Mouse (Mus musculus) forebrain, embryonic 16.5 days (tissue): ENCODE data around the gene Mob4. TPM values are rescaled to one million over a fixed set of nuclear protein-coding genes. Genes with fewer than 3 reads are reported as not detected.

Experiments
- ATAC-seq: fragments of 200-750 bp; cut with Nextera tagmentation; 2 replicates; pipeline ENCODE4 v1.8.0; 2017; ENCODE audit warnings: mild to moderate bottlenecking, moderate library complexity
- H3K27ac ChIP-seq: fragments of 300-500 bp; sonication (generic); 2 replicates; pipeline ENCODE4 v1.5.1; 2014; ENCODE audit warnings: low read length, control low read depth
- H3K27me3 ChIP-seq: fragments of 300-500 bp; sonication (generic); replicated peaks from 2 replicates; pipeline ENCODE4 v1.6.1; 2014; ENCODE audit warnings: low read length; ENCODE audit not compliant: control insufficient read depth, insufficient read depth
- H3K36me3 ChIP-seq: fragments of 300-500 bp; sonication (generic); 2 replicates; pipeline ENCODE4 v1.6.1; 2014; ENCODE audit not compliant: control insufficient read depth, insufficient read depth
- H3K4me1 ChIP-seq: fragments of 300-500 bp; sonication (generic); replicated peaks from 2 replicates; pipeline ENCODE4 v1.6.1; 2014; ENCODE audit warnings: low read length; ENCODE audit not compliant: control insufficient read depth, insufficient read depth
- H3K4me2 ChIP-seq: fragments of 300-500 bp; sonication (generic); 2 replicates; pipeline ENCODE4 v1.6.1; 2014; ENCODE audit warnings: mild to moderate bottlenecking, low read length, control low read depth
- H3K4me3 ChIP-seq: fragments of 300-500 bp; sonication (generic); replicated peaks from 2 replicates; pipeline ENCODE4 v1.5.1; 2014; ENCODE audit warnings: mild to moderate bottlenecking, low read length, control low read depth
- H3K9ac ChIP-seq: fragments of 300-500 bp; sonication (generic); replicated peaks from 2 replicates; pipeline ENCODE4 v1.6.1; 2014; ENCODE audit warnings: low read depth, low read length, control low read depth
- H3K9me3 ChIP-seq: fragments of 300-500 bp; sonication (generic); 2 replicates; pipeline ENCODE4 v1.6.1; 2016; ENCODE audit warnings: low read length; ENCODE audit not compliant: control insufficient read depth
- WGBS: fragments of 180-500 bp; shearing (Covaris S2); extraction: QIAGEN DNeasy Blood & Tissue Kit; methylation state at CpG from one replicate; pipeline ENCODE4 v1.1.7; 2014; 5-methylcytosine and 5-hydroxymethylcytosine counted together
- polyA plus RNA-seq: library from polyadenylated mRNA; unstranded; fragments of >200 nt; fragmentation: Nextera tagmentation; extraction: Ambion mirVana; gene quantifications from 2 replicates; pipeline ENCODE4 v1.2.1, GENCODE M21; 2015

The Mob4 gene
- polyA plus RNA-seq, 1 experiment from 2014 or later = 194 TPM

GRCm38 (mm10) chr1:55157329-55157728 is 26.3 kb downstream of the Mob4 start:
- Histone ChIP-seq H3K4me2 (no peak overlapping the region), H3K4me3 (no peak overlapping the region), H3K9me3 (no peaks in the 10 kb centered on the region), H3K9ac (no peak overlapping the region), H3K27me3 (no peaks in the 10 kb centered on the region), H3K27ac (no peak overlapping the region), H3K36me3 (peaks cover under 1% of the 10 kb centered on the region), H3K4me1 (no peaks in the 10 kb centered on the region)
- WGBS = 97% methylated on average over 4 of the region's 4 CpGs
- no peak for ATAC-seq

DNA sequence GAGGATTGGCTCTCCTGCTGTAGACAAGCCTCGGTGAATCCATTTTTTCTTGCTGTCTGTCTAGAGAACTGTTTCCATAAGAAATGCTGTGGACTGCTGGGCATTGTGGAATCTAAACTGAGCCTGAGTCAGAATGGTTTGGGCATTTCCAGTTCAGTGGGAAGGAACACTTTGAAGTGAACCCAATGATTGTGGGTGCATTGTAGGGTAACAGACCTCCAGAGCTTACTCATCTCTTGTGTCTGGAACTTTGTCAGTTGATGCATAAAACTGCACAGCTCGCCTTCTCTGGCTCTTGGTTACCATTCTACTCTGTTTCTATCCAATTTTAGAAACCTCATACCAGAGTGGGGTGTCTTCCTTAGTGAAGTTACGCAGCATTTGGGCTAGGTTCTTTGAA is 27.2 kb downstream of the Mob4 start:
- Histone ChIP-seq H3K9me3 (no peaks in the 10 kb centered on the region), H3K27me3 (no peaks in the 10 kb centered on the region), H3K4me3 (no peak overlapping the region), H3K36me3 (no peaks in the 10 kb centered on the region; the same call in 1 of the 2 replicates), H3K4me2 (no peak overlapping the region), H3K9ac (no peak overlapping the region), H3K27ac (no peak overlapping the region), H3K4me1 (no peaks in the 10 kb centered on the region)
- ATAC-seq = no peak
- 91% methylated on average over 3 of the region's 3 CpGs for WGBS

DNA sequence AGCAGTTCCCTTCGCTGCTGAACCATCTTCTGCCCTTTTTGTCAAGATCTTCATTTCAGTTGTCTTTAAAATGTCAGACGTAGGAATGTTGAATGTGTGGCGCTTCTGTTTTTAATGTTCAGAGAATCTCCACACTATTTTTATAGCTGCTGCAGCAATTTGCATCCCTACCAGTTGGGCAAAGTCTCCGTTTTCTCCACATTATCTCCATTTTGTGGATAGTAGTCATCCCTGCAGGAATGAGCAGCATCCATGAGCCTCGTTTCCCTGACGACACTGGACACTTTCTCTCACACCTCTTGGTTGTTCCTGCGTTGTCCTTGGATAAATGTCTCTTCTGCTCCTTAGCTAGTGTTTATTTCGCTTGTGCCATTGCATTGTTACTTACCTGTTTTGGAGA is 27.8 kb downstream of the Mob4 start:
- no peaks in the 10 kb centered on the region; the same call in 1 of the 2 replicates for H3K36me3 ChIP-seq
- no peak overlapping the region for H3K9ac ChIP-seq
- no peak overlapping the region for H3K4me2 ChIP-seq
- no peak overlapping the region for H3K27ac ChIP-seq
- H3K4me3 ChIP-seq = no peak overlapping the region
- no peaks in the 10 kb centered on the region for H3K27me3 ChIP-seq
- no peaks in the 10 kb centered on the region for H3K9me3 ChIP-seq
- no peaks in the 10 kb centered on the region for H3K4me1 ChIP-seq
- no peak for ATAC-seq
- 97% methylated on average over 8 of the region's 8 CpGs for WGBS

GRCm38 (mm10) chr1:55160218-55160617 is 29.2 kb downstream of the Mob4 start:
- H3K9me3 ChIP-seq = no peaks in the 10 kb centered on the region
- ATAC-seq = no peak
- H3K4me3 ChIP-seq = no peak overlapping the region
- no peaks in the 10 kb centered on the region for H3K27me3 ChIP-seq
- H3K36me3 ChIP-seq = no peaks in the 10 kb centered on the region; the same call in 1 of the 2 replicates
- H3K4me2 ChIP-seq = no peak overlapping the region
- 93% methylated on average over 3 of the region's 3 CpGs for WGBS
- H3K9ac ChIP-seq = no peak overlapping the region
- H3K4me1 ChIP-seq = no peaks in the 10 kb centered on the region
- no peak overlapping the region for H3K27ac ChIP-seq

DNA sequence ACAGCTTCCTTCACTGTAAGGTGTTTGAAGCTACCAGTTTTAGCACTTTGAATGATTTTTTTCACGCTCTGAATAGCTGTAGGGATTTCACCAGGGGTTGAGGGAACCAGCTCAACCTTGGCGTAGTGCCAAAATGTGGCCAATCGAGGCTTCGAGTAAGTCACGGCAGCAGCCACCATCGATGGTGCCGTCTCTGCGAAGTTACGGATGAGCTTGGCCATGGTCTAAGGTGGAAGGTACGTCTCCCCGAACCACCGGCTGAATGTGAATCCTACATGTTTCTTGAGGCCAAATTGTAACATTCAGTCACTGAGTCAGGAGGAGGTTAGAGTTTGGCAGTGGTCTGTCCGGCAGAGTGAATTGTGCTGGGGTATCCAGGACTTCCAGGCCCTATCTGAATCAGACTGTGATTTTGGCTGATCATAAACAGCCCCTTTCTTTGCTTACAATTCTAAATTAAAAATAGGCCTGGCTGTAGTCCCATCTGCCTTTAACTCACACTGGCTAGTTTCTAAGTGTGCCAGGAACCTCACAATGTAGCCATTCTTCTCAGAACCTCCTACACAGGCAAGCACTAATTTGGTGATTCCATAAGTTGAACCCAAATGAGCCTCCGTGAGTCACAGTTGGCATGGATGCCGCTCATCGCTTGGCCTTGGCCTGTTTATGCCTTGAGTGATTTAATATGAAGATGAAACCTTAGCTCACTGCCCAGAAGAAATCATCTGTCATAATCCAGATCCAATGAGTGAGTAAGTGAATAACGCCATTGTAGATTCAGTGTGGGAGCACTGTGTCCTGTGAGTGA is 30.0 kb downstream of the Mob4 start:
- peak; percentile 76 for ATAC-seq
- no peak overlapping the region for H3K9ac ChIP-seq
- no peaks in the 10 kb centered on the region for H3K27me3 ChIP-seq
- H3K9me3 ChIP-seq = no peaks in the 10 kb centered on the region
- H3K27ac ChIP-seq = peak overlapping the region; percentile 51; the same call in 1 of the 2 replicates
- 61% methylated on average over 17 of the region's 17 CpGs for WGBS
- no peaks in the 10 kb centered on the region for H3K4me1 ChIP-seq
- no peak overlapping the region for H3K4me2 ChIP-seq
- no peak overlapping the region for H3K4me3 ChIP-seq
- no peaks in the 10 kb centered on the region; the same call in 1 of the 2 replicates for H3K36me3 ChIP-seq

GRCm38 (mm10) chr1:55161895-55162294 is 30.9 kb downstream of the Mob4 start:
- 59% methylated on average over 7 of the region's 7 CpGs for WGBS
- Histone ChIP-seq H3K4me1 (no peaks in the 10 kb centered on the region), H3K9me3 (no peaks in the 10 kb centered on the region), H3K36me3 (no peaks in the 10 kb centered on the region; the same call in 1 of the 2 replicates), H3K4me3 (no peak overlapping the region), H3K27me3 (no peaks in the 10 kb centered on the region), H3K4me2 (no peak overlapping the region), H3K27ac (no peak overlapping the region; the same call in 1 of the 2 replicates), H3K9ac (no peak overlapping the region)
- peak; percentile 32; the same call in 1 of the 2 replicates for ATAC-seq

DNA sequence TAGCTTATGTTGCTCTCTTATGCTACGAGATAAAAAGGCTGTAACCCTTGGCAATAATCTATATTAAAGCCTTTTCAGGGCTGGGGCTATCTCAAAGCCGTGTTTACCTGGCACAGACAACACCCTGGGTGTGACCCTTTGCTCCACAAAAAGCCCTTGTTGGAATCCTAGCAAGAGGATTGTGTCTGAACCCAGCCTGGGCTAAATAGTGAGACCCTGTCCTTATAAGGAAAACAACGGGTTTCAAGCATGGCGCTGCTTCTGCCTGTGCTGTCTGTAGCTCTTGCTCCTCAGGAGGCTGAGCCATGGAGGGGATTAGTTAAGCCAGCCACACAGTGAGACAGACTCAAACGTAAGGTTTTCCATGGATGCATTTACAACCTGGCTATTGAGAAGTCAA is 31.8 kb downstream of the Mob4 start:
- Histone ChIP-seq H3K36me3 (no peaks in the 10 kb centered on the region; the same call in 1 of the 2 replicates), H3K9me3 (no peaks in the 10 kb centered on the region), H3K27ac (no peak overlapping the region), H3K4me2 (no peak overlapping the region), H3K9ac (no peak overlapping the region), H3K4me3 (no peak overlapping the region), H3K4me1 (no peaks in the 10 kb centered on the region), H3K27me3 (no peaks in the 10 kb centered on the region)
- 67% methylated on average over 5 of the region's 5 CpGs for WGBS
- no peak for ATAC-seq

DNA sequence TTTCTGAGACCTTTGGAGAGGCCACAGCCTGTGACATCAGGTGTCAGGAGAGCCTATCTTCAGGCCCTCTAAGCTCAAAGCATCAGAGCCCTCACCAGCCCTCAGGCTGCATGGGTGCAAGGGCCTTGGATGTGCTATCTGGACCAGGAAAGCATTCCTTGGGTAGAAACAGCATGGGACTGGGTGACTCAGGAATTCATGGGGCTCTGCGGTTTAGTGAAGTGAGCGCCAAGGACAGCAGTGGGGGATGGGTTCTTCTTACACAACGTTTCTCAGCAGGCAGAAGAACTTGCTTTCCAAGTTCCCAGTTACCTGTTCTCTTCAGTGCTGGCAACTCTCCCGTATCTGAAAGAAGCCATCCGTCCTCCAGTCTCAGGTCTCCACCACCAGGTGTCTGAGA is 33.0 kb downstream of the Mob4 start:
- Histone ChIP-seq H3K4me1 (no peaks in the 10 kb centered on the region), H3K4me2 (no peak overlapping the region), H3K27me3 (no peaks in the 10 kb centered on the region), H3K36me3 (peaks cover under 1% of the 10 kb centered on the region; the same call in 1 of the 2 replicates), H3K27ac (no peak overlapping the region), H3K9ac (no peak overlapping the region), H3K9me3 (0 out of 2 replicates have a peak, but pooled peaks cover under 1% of the 10 kb centered on the region), H3K4me3 (no peak overlapping the region)
- ATAC-seq = no peak
- 64% methylated on average over 5 of the region's 5 CpGs for WGBS

DNA sequence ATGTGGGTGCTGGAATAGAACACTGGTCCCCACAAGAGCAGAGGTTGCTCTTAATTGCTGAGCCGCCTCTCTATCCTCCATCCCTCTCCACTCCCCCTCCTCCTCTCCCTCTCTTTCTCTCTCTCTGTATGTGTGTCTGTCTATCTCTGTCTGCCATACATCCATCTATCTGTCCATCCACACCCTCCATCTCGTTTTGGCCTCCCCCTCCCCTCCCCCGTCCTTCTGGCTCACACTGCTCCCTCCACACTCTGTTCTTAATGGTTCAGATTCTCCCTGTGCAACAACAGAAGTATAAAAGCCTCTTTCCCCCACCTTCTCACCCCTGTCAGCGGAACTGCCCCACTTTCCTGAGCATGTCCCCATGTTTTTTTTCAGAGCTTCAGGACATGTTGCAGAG is 36.5 kb downstream of the Mob4 start:
- Histone ChIP-seq H3K9me3 (peaks cover 4% of the 10 kb centered on the region; the same call in 1 of the 2 replicates), H3K4me3 (no peak overlapping the region), H3K4me2 (no peak overlapping the region), H3K27me3 (no peaks in the 10 kb centered on the region), H3K27ac (no peak overlapping the region), H3K4me1 (no peaks in the 10 kb centered on the region), H3K9ac (no peak overlapping the region), H3K36me3 (0 out of 2 replicates have a peak, but pooled peaks cover 2% of the 10 kb centered on the region)
- 80% methylated on average over 4 of the region's 4 CpGs for WGBS
- no peak for ATAC-seq
